ENCODE assay signal across 27 mouse cellular contexts in the genomic region with DNA sequence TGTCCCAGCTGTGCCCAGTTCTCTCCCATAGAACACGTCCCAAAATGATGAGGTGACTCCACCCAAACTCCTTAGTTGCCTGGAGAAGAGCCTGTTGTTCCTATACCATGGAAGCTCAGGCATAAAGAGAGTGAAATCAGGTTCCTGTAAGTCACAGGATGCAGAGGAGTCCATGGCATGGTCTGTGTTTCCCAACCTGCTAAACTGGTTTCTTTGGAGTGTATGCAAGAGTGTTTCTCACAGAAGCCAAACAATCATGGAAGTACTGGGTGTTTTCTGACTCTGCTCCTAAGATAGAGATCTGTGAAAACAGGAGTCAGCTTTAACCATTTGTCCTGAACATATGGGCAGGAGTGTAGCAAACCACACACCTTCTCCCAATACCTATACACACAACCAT. TPM values are rescaled to one million over a fixed set of nuclear protein-coding genes. Genes with fewer than 3 reads are reported as not detected.
A peak's percentile ranks its signal among the peaks of the same experiment; 100 is the strongest.
DNase-seq lines count a peak whose midpoint lies in the region; ATAC-seq and TF ChIP-seq lines count a peak whose summit lies in the region.
"Had no signal": no experiment of that assay in that cellular context is flagged by ENCODE, and none has a peak within 500 bp of the region (broad histone marks: within the 10 kb centered on the region; RNA-seq: fewer than 3 reads in every experiment).

No protein-coding gene starts in this region.

- no peaks in the 10 kb centered on the region for H3K9me3 ChIP-seq in limb, embryonic 15.5 days
- no peaks in the 10 kb centered on the region for H3K9me3 ChIP-seq in limb, embryonic 10.5 days (replicated peaks)
- H3K9me3 ChIP-seq in lung, postnatal 0 days (ENCODE audit: low read length) = no peaks in the 10 kb centered on the region
- no peaks in the 10 kb centered on the region for H3K9me3 ChIP-seq in stomach, embryonic 16.5 days (replicated peaks; ENCODE audit: control insufficient read depth, low read length)
- H3K9me3 ChIP-seq in midbrain, postnatal 0 days (ENCODE audit: low read length) = no peaks in the 10 kb centered on the region
- H3K9me3 ChIP-seq: embryonic facial prominence, embryonic 12.5 days; heart, embryonic 12.5 days; hindbrain, embryonic 15.5 days; limb, embryonic 12.5 days; midbrain, embryonic 10.5 days; neural tube, embryonic 13.5 days had no signal

- no peaks in the 10 kb centered on the region for H3K4me1 ChIP-seq in limb, embryonic 15.5 days
- H3K4me1 ChIP-seq in limb, embryonic 10.5 days = no peaks in the 10 kb centered on the region
- no peaks in the 10 kb centered on the region for H3K4me1 ChIP-seq in lung, postnatal 0 days (ENCODE audit: insufficient read depth, low read depth, low read length)
- H3K4me1 ChIP-seq in stomach, embryonic 16.5 days (ENCODE audit: control insufficient read depth, insufficient read depth, low read length) = no peaks in the 10 kb centered on the region
- no peaks in the 10 kb centered on the region for H3K4me1 ChIP-seq in midbrain, postnatal 0 days (ENCODE audit: insufficient read depth, low read length)
- H3K4me1 ChIP-seq: embryonic facial prominence, embryonic 12.5 days; heart, embryonic 12.5 days; hindbrain, embryonic 15.5 days; limb, embryonic 12.5 days; midbrain, embryonic 10.5 days; neural tube, embryonic 13.5 days had no signal

- H3K4me2 ChIP-seq in limb, embryonic 15.5 days = no peak overlapping the region
- H3K4me2 ChIP-seq in lung, postnatal 0 days (replicated peaks; ENCODE audit: low read depth, low read length) = no peak overlapping the region
- no peak overlapping the region for H3K4me2 ChIP-seq in stomach, embryonic 16.5 days (ENCODE audit: low read depth, low read length)
- no peak overlapping the region for H3K4me2 ChIP-seq in midbrain, postnatal 0 days (ENCODE audit: low read depth, low read length, poor library complexity, severe bottlenecking)
- H3K4me2 ChIP-seq: embryonic facial prominence, embryonic 12.5 days; heart, embryonic 12.5 days; hindbrain, embryonic 15.5 days; limb, embryonic 12.5 days; neural tube, embryonic 13.5 days had no signal

- H3K9ac ChIP-seq in limb, embryonic 15.5 days = no peak overlapping the region
- no peak overlapping the region for H3K9ac ChIP-seq in lung, postnatal 0 days (replicated peaks; ENCODE audit: low read depth)
- H3K9ac ChIP-seq in stomach, embryonic 16.5 days (ENCODE audit: low read length) = no peak overlapping the region
- no peak overlapping the region for H3K9ac ChIP-seq in midbrain, postnatal 0 days (replicated peaks; ENCODE audit: low read length, poor library complexity, severe bottlenecking)
- H3K9ac ChIP-seq: embryonic facial prominence, embryonic 12.5 days; heart, embryonic 12.5 days; hindbrain, embryonic 15.5 days; limb, embryonic 12.5 days; neural tube, embryonic 13.5 days had no signal

- no peak for ATAC-seq in limb, embryonic 15.5 days (ENCODE audit: insufficient number of reproducible peaks, low FRiP score, low TSS enrichment, low read depth)
- peak; percentile 93 for ATAC-seq in lung, postnatal 0 days
- ATAC-seq in stomach, embryonic 16.5 days (ENCODE audit: insufficient read depth, low FRiP score) = peak; percentile 74; the same call in 1 of the 2 replicates
- ATAC-seq in midbrain, postnatal 0 days (ENCODE audit: low FRiP score) = no peak
- ATAC-seq: Patski had no signal

- peak overlapping the region; percentile 54 for H3K27ac ChIP-seq in limb, embryonic 15.5 days
- H3K27ac ChIP-seq in limb, embryonic 10.5 days = no peak overlapping the region
- peak overlapping the region; percentile 78 for H3K27ac ChIP-seq in lung, postnatal 0 days (ENCODE audit: low read length)
- H3K27ac ChIP-seq in stomach, embryonic 16.5 days (ENCODE audit: low read length) = peak overlapping the region; percentile 84
- H3K27ac ChIP-seq in midbrain, postnatal 0 days (ENCODE audit: low read depth, low read length) = no peak overlapping the region
- H3K27ac ChIP-seq: embryonic facial prominence, embryonic 12.5 days; hindbrain, embryonic 15.5 days; layer of hippocampus, adult 2 months; limb, embryonic 12.5 days; midbrain, embryonic 10.5 days; neural tube, embryonic 13.5 days had no signal

- no peak for DNase-seq in limb, embryonic 10.5 days (ENCODE audit: low spot score)
- peak; percentile 94 for DNase-seq in gonadal fat pad, adult 2 months (ENCODE audit: low read depth)
- peak; percentile 87 for DNase-seq in lung, postnatal 0 days (ENCODE audit: low spot score)
- DNase-seq in midbrain, postnatal 0 days (ENCODE audit: low spot score) = no peak
- no peak for DNase-seq in urinary bladder, postnatal 25 days (ENCODE audit: low spot score)
- DNase-seq: adrenal gland, postnatal 25 days; B cell, adult 2 months; cerebellum, adult 18-20 months; gastrocnemius, postnatal 36 days; kidney, adult 8-10 months; right cerebral cortex, postnatal 14 days; thymus, postnatal 4 days had no signal

- no peaks in the 10 kb centered on the region for H3K36me3 ChIP-seq in limb, embryonic 15.5 days
- H3K36me3 ChIP-seq in limb, embryonic 10.5 days = no peaks in the 10 kb centered on the region
- no peaks in the 10 kb centered on the region for H3K36me3 ChIP-seq in lung, postnatal 0 days (ENCODE audit: insufficient read depth, low read length)
- H3K36me3 ChIP-seq in stomach, embryonic 16.5 days (ENCODE audit: control insufficient read depth, insufficient read depth, low read length) = no peaks in the 10 kb centered on the region
- H3K36me3 ChIP-seq in midbrain, postnatal 0 days (ENCODE audit: insufficient read depth, low read length) = no peaks in the 10 kb centered on the region
- H3K36me3 ChIP-seq: embryonic facial prominence, embryonic 12.5 days; heart, embryonic 12.5 days; hindbrain, embryonic 15.5 days; limb, embryonic 12.5 days; midbrain, embryonic 10.5 days; neural tube, embryonic 13.5 days had no signal

- no peak overlapping the region for H3K4me3 ChIP-seq in limb, embryonic 15.5 days
- H3K4me3 ChIP-seq in limb, embryonic 10.5 days = no peak overlapping the region
- no peak overlapping the region for H3K4me3 ChIP-seq in lung, postnatal 0 days (ENCODE audit: low read depth, low read length)
- H3K4me3 ChIP-seq in stomach, embryonic 16.5 days (replicated peaks; ENCODE audit: low read length) = no peak overlapping the region
- no peak overlapping the region for H3K4me3 ChIP-seq in midbrain, postnatal 0 days (ENCODE audit: low read depth, low read length)
- H3K4me3 ChIP-seq: embryonic facial prominence, embryonic 12.5 days; heart, embryonic 12.5 days; hindbrain, embryonic 15.5 days; layer of hippocampus, adult 2 months; limb, embryonic 12.5 days; midbrain, embryonic 10.5 days; neural tube, embryonic 13.5 days had no signal

- WGBS in limb, embryonic 15.5 days = 48% methylated on average over 1 of the region's 1 CpGs
- 60% methylated on average over 1 of the region's 1 CpGs for WGBS in limb, embryonic 10.5 days
- WGBS in lung, postnatal 0 days = 40% methylated on average over 1 of the region's 1 CpGs
- 72% methylated on average over 1 of the region's 1 CpGs for WGBS in stomach, embryonic 16.5 days
- 52% methylated on average over 1 of the region's 1 CpGs for WGBS in midbrain, postnatal 0 days

- TF ChIP-seq EP300 in lung, postnatal 0 days (IDR thresholded peaks at IDR 0.05) = peak; percentile 81

- H3K27me3 ChIP-seq in limb, embryonic 15.5 days = no peaks in the 10 kb centered on the region
- H3K27me3 ChIP-seq in limb, embryonic 10.5 days (ENCODE audit: low read depth, poor library complexity, severe bottlenecking) = no peaks in the 10 kb centered on the region
- H3K27me3 ChIP-seq in lung, postnatal 0 days (replicated peaks; ENCODE audit: insufficient read depth, low read length) = no peaks in the 10 kb centered on the region
- no peaks in the 10 kb centered on the region for H3K27me3 ChIP-seq in stomach, embryonic 16.5 days (ENCODE audit: control insufficient read depth, insufficient read depth, low read length)
- H3K27me3 ChIP-seq in midbrain, postnatal 0 days (ENCODE audit: insufficient read depth, low read length) = no peaks in the 10 kb centered on the region
- H3K27me3 ChIP-seq: embryonic facial prominence, embryonic 12.5 days; heart, embryonic 12.5 days; hindbrain, embryonic 15.5 days; limb, embryonic 12.5 days; neural tube, embryonic 13.5 days; Patski had no signal

- TF ChIP-seq CTCF in lung, postnatal 0 days (IDR thresholded peaks at IDR 0.05) = no peak
- no peak for TF ChIP-seq CTCF in midbrain, postnatal 0 days (IDR thresholded peaks at IDR 0.05)

RNA-seq across cellular contexts. Expression of a gene that starts 5.6 kb away (rescaled TPM):
- polyA plus RNA-seq in limb, embryonic 15.5 days (2015; fragmentation: Nextera tagmentation; extraction: Ambion mirVana) = 596 and 780 TPM in 2 replicates
- polyA plus RNA-seq in limb, embryonic 10.5 days (2016; fragmentation: Nextera tagmentation; extraction: Ambion mirVana) = not detected in 2 replicates
- polyA plus RNA-seq in gonadal fat pad, adult 2 months (2012; rRNA removed) = not detected in 2 replicates
- polyA plus RNA-seq in lung, postnatal 0 days (2015; fragmentation: Nextera tagmentation; extraction: Ambion mirVana) = not detected in 2 replicates
- polyA plus RNA-seq in stomach, embryonic 16.5 days (2015; fragmentation: Nextera tagmentation; extraction: Ambion mirVana) = 1.9 and 2.1 TPM in 2 replicates
- 3.7 TPM in 1 of 2 replicates, not detected in the other for total RNA-seq in midbrain, postnatal 0 days (2014; rRNA removed)
- not detected in 2 replicates for polyA plus RNA-seq in midbrain, postnatal 0 days (2015; fragmentation: Nextera tagmentation; extraction: Ambion mirVana)
- total RNA-seq: adrenal gland, postnatal 25 days; gastrocnemius, postnatal 36 days; heart, postnatal 25 days; layer of hippocampus, adult 2 months; left cerebral cortex, adult 8-10 months; monocyte, adult 5-6 weeks had no signal
- polyA plus RNA-seq: forebrain, embryonic 11.5 days; heart, embryonic 12.5 days; limb, embryonic 12.5 days; liver, embryonic 16.5 days; midbrain, embryonic 10.5 days; neural tube, embryonic 13.5 days; Patski had no signal

RNA-seq across cellular contexts. Expression of a gene that starts 22.0 kb away (rescaled TPM):
- polyA plus RNA-seq in limb, embryonic 15.5 days (2015; fragmentation: Nextera tagmentation; extraction: Ambion mirVana) = 3.2 and 3.5 TPM in 2 replicates
- polyA plus RNA-seq in limb, embryonic 10.5 days (2016; fragmentation: Nextera tagmentation; extraction: Ambion mirVana) = not detected in 2 replicates
- not detected in 2 replicates for polyA plus RNA-seq in gonadal fat pad, adult 2 months (2012; rRNA removed)
- polyA plus RNA-seq in lung, postnatal 0 days (2015; fragmentation: Nextera tagmentation; extraction: Ambion mirVana) = not detected in 2 replicates
- not detected in 2 replicates for polyA plus RNA-seq in stomach, embryonic 16.5 days (2015; fragmentation: Nextera tagmentation; extraction: Ambion mirVana)
- not detected in 2 replicates for total RNA-seq in midbrain, postnatal 0 days (2014; rRNA removed)
- not detected in 2 replicates for polyA plus RNA-seq in midbrain, postnatal 0 days (2015; fragmentation: Nextera tagmentation; extraction: Ambion mirVana)
- total RNA-seq: adrenal gland, postnatal 25 days; gastrocnemius, postnatal 36 days; heart, postnatal 25 days; layer of hippocampus, adult 2 months; left cerebral cortex, adult 8-10 months; monocyte, adult 5-6 weeks had no signal
- polyA plus RNA-seq: embryonic facial prominence, embryonic 12.5 days; forebrain, embryonic 11.5 days; heart, embryonic 12.5 days; hindbrain, embryonic 15.5 days; limb, embryonic 12.5 days; liver, embryonic 16.5 days; midbrain, embryonic 10.5 days; neural tube, embryonic 13.5 days; Patski had no signal

RNA-seq across cellular contexts. Expression of a gene that starts 27.9 kb away (rescaled TPM):
- 22.0 and 22.9 TPM in 2 replicates for polyA plus RNA-seq in limb, embryonic 15.5 days (2015; fragmentation: Nextera tagmentation; extraction: Ambion mirVana)
- polyA plus RNA-seq in limb, embryonic 10.5 days (2016; fragmentation: Nextera tagmentation; extraction: Ambion mirVana) = not detected in 2 replicates
- polyA plus RNA-seq in gonadal fat pad, adult 2 months (2012; rRNA removed) = 117 and 186 TPM in 2 replicates
- polyA plus RNA-seq in lung, postnatal 0 days (2015; fragmentation: Nextera tagmentation; extraction: Ambion mirVana) = 0.19 and 0.21 TPM in 2 replicates
- polyA plus RNA-seq in stomach, embryonic 16.5 days (2015; fragmentation: Nextera tagmentation; extraction: Ambion mirVana) = 25.1 and 40.9 TPM in 2 replicates
- total RNA-seq in midbrain, postnatal 0 days (2014; rRNA removed) = 0.44 TPM in 1 of 2 replicates, not detected in the other
- not detected in 2 replicates for polyA plus RNA-seq in midbrain, postnatal 0 days (2015; fragmentation: Nextera tagmentation; extraction: Ambion mirVana)
- total RNA-seq: adrenal gland, postnatal 25 days; gastrocnemius, postnatal 36 days; heart, postnatal 25 days; layer of hippocampus, adult 2 months; monocyte, adult 5-6 weeks had no signal
- polyA plus RNA-seq: forebrain, embryonic 11.5 days; heart, embryonic 12.5 days; liver, embryonic 16.5 days; midbrain, embryonic 10.5 days; neural tube, embryonic 13.5 days had no signal

Comparison
In these comparisons a context has a peak if more than half of its experiments do, and no peak if none do; other contexts are left out.
1. H3K27ac ChIP-seq: peak in limb, embryonic 15.5 days (single experiment), lung, postnatal 0 days (single experiment) and stomach, embryonic 16.5 days (single experiment); none in limb, embryonic 10.5 days (single experiment) and midbrain, postnatal 0 days (single experiment).
2. RNA of a gene that starts 5.6 kb away (polyA plus RNA-seq): 596 to 780 TPM in limb, embryonic 15.5 days; 1.9 to 2.1 TPM in stomach, embryonic 16.5 days, not detected in limb, embryonic 10.5 days, not detected in lung, postnatal 0 days, not detected in gonadal fat pad, adult 2 months and not detected in midbrain, postnatal 0 days; every median in the first group is over 100 times any median in the second.
3. RNA of a gene that starts 27.9 kb away (polyA plus RNA-seq): 117 to 186 TPM in gonadal fat pad, adult 2 months, 25.1 to 40.9 TPM in stomach, embryonic 16.5 days and 22.0 to 22.9 TPM in limb, embryonic 15.5 days; 0.19 to 0.21 TPM in lung, postnatal 0 days, not detected in limb, embryonic 10.5 days and not detected in midbrain, postnatal 0 days; every median in the first group is over 10 times any median in the second.
4. ATAC-seq: peak in lung, postnatal 0 days (single experiment) and stomach, embryonic 16.5 days (single experiment); none in limb, embryonic 15.5 days (single experiment) and midbrain, postnatal 0 days (single experiment).
5. DNase-seq: peak in gonadal fat pad, adult 2 months (single experiment) and lung, postnatal 0 days (single experiment); none in limb, embryonic 10.5 days (single experiment), midbrain, postnatal 0 days (single experiment) and urinary bladder, postnatal 25 days (single experiment).